Mouse (Mus musculus): ENCODE data around the gene Vcl.

GRCm38 (mm10) chr14:20886266-20886665, 42.9 kb upstream of the Vcl start:
- TF ChIP-seq CTCF (IDR thresholded peaks at IDR 0.05; ENCODE audit: extremely low read depth, insufficient read depth, low read length): no peak
- TF ChIP-seq POLR2A (IDR thresholded peaks at IDR 0.05; ENCODE audit: extremely low read depth, insufficient read depth, low read length): no peak

Measured in cortical plate, adult 2 months (tissue).